Mouse (Mus musculus) lung, postnatal 4 days (tissue): ENCODE data around the gene Pygm.
A peak's percentile ranks its signal among the peaks of the same experiment; 100 is the strongest.

Experiments used
- DNase-seq, 2 experiments: peaks; one replicate each; pipeline ENCODE4 v3.0.0; 2021

Gene Pygm

DNA sequence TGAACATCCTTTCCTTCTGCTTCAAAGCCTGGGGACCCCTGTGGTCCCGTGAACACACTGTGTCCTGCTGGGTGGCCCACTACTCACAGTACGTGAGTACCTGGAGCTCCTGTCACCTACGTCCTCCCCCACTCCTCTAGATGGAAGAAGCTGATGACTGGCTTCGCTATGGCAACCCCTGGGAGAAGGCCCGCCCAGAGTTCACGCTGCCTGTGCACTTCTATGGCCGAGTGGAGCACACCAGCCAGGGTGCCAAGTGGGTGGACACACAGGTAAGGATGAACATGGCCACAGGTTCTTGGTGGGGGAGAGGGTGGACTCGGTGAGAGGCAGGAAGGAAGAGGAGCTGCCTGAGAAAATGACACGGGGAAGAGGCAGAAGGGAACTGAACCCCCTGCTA is 2.0 kb downstream of the Pygm start:
- DNase-seq, result peak in 1 of 2 experiments; percentile 25

DNA sequence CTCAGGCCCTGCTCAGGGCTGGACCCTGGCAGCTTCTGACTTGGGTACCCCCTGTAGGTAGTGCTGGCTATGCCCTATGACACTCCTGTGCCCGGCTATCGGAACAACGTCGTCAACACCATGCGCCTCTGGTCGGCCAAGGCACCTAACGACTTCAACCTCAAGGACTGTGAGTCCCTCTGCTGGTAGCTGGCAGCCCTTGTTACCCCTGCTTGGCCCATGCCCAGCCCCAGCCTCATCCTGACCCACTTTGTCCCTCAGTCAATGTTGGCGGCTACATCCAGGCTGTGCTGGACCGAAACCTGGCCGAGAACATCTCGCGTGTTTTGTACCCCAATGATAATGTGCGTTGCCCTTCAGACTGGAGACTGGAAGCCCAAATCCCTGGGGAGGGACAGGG is 3.8 kb downstream of the Pygm start:
- DNase-seq, result peak in 1 of 2 experiments; percentile 35

DNA sequence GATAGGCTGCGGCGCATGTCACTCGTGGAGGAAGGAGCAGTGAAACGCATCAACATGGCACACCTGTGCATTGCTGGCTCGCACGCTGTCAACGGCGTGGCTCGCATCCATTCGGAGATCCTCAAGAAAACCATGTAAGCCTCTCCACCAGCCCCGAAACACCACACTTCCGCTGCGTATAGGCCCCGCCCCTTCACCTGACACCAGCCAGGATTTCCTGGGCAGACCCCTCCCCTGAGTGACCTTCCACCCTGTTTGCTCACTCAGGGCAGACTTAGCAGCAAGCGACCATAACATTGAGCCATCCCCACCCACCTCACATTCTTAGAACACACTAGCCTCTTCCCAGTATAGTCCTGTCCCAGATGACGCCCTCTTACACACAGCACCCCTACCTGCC is 5.6 kb downstream of the Pygm start:
- peak; percentile 46 to 57 for DNase-seq

DNA sequence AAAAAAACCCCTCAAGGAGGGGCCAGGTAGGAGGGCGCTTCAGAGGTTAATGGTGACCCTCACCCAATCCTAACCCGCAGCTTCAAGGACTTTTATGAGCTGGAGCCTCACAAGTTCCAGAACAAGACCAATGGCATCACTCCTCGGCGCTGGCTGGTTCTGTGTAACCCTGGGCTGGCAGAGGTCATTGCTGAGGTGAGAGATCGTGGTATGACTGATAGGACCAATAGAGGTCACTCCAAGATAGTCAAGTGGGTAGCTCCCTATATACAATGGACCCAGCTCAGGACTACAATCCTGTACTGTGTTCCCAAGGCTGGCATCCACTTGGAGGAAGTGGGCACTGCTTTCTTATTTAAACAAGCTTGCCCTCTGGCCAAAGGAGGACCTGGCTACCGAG is 6.1 kb downstream of the Pygm start:
- DNase-seq, result no peak

DNA sequence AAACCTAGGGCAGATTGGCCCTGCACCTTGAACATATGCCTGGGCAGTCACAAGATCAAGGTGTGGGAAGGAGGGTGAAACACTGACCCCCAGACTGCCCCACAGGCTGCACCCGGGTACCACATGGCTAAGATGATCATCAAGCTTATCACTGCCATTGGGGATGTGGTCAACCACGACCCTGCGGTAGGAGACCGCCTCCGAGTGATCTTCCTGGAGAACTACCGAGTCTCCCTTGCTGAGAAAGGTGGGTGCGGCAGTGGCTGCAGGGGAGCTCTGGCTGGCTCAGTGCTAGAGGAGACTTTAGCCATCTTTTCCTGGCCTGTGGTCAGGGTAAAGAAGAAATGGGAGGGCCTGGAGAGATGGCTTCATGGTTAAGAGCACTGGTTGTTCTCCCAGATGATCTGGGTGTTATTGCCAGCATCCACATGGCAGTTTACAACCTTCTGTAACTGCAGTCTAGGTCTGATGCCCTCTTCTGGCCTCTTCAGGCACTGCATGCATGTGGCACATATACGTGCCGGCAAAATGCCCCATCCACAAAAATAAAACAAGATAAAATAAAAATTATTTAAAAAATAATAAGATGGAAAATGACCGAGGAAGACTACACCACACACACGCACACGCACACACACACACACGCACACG is 8.7 kb downstream of the Pygm start:
- no peak for DNase-seq

DNA sequence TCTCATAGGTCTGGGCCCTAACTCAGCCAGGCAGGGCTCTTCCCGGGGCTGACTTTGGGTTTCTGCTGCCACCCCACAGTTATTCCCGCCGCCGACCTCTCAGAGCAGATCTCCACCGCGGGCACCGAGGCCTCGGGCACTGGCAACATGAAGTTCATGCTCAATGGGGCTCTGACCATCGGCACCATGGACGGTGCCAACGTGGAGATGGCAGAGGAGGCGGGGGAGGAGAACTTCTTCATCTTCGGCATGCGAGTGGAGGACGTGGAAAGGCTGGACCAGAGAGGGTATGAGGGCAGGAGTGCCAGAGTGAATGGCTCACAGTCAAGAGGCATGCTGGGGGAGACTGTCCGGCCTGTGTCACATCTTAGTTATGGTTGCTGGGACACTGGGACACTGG is 9.4 kb downstream of the Pygm start:
- no peak for DNase-seq

DNA sequence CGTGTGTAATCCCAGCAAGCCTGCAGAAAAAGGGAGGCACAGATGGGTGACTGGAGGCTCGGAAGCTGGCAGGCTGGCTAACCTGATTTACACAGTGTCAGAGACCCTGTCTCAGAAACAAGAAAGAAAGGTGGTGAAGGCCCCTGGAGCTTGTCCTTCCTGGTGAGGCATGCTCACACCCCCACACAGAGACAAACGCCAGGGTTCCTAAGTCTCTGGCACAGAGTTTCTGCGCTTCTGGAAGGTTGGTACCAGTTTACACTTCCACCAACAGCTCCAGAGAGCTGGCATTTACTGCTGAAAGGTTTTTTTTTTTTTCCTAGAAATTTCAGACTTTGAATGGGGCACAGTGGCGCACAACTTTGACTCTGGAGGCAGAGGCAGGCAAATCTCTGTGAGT is 12.0 kb downstream of the Pygm start:
- no peak for DNase-seq

DNA sequence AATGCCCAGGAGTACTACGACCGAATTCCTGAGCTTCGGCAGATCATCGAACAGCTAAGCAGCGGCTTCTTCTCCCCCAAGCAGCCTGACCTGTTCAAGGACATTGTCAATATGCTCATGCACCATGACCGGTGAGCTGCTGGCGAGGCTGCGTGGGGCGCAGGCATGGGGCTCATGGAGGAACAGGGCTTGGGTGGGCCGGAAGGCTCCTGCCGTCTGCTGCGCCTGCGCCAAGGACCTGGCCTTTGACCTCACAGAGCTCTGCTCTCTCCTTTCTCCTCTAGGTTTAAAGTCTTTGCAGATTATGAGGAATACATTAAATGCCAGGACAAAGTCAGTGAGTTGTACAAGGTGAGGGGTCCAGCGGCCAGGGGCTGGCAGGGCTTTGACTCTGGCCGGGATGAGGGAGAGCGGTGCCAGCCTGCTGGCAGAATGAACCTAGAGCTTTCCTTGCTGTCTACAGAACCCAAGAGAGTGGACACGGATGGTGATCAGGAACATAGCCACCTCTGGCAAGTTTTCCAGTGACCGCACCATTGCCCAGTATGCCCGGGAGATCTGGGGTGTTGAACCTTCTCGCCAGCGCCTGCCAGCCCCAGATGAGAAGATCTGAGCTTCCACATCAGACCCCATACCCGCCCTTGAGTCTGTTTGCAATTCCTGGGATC is 13.5 kb downstream of the Pygm start:
- no peak for DNase-seq

DNA sequence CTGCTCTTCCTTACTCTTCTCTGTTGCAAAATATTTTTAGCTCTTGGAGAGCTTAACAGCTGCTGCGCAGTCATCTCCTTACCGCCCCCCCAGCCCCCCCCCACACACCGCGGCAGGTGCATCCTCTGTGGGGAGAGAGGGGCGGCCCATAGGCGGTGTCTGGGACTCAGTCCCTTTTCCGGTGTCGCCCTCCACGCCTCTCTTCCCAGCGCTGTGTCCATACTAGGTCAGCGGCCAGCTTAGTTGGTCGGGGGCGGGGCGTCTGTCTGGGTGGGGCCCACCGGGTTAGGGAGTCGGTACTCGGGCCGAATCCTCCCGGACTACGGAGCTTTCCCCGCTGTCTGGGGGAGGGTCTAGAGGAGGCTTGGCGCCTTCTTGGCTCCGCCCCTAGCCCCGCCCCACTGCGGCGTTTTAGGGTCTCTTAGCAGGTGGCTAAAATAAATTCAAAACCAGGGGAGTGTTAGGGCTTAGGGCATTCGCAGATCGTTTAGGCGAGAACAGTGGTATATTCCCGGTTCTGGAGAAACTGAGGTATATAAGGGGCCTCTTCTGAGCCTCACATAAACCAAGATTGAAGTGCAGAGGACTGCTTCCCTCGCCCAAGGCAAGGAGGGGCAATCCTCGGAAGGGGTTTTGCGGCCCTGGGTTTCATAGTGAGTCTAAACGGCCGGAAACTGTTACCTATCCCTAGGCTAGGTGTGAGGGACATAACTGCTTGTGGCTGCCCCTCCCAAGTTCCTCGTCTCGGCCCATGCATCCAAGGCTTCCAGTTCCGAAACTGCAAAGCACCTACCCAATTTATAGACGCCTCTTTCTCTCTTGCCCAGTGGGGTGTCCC is 14.5 kb downstream of the Pygm start:
- DNase-seq, result peak; percentile 80 to 85

DNA sequence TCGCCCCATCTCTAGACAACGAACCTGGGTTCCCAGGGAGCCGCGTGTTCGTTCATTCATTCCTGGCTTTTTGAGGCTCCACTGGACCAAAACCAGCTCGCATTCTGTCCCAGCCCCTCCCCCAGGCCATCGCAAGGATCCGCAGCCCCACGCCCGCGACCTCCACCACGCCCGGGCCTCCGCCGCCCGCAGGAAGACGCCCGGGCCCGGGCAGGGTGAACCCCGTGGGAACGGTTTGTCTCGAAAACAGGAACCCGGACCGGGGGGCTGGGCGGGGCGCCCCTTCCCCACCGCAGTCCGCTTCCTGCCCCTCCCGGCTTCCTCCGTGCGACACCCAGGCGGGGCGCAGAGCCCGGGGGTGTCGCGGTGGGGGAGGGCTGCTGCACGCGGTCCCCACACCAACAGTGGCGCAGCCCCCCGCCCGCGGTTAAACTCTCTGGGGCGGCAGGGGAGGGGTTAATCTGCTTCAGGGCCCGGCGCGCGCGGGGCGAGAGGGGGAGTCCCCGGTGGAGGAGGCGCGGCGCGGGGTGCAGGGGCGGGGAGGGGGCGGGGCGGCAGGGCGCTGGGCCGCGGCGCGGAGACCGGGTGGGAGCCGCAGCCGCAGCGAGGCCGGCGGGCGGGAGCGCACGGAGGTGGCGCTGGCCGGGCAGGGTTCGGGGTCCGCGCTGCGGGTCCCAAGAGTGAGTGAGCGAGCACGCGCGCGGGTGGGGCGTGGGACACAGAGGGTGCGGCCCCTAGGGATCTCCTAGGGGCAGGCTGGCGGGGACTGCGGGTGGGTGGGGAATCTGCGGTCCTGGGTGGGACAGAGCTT is 15.3 kb downstream of the Pygm start, which contains the start of gene Rasgrp2:
Gene Rasgrp2, plus strand, starts transcription at position 56 of the 811 bp plus-strand sequence.
- DNase-seq, result peak; percentile 82 to 91

DNA sequence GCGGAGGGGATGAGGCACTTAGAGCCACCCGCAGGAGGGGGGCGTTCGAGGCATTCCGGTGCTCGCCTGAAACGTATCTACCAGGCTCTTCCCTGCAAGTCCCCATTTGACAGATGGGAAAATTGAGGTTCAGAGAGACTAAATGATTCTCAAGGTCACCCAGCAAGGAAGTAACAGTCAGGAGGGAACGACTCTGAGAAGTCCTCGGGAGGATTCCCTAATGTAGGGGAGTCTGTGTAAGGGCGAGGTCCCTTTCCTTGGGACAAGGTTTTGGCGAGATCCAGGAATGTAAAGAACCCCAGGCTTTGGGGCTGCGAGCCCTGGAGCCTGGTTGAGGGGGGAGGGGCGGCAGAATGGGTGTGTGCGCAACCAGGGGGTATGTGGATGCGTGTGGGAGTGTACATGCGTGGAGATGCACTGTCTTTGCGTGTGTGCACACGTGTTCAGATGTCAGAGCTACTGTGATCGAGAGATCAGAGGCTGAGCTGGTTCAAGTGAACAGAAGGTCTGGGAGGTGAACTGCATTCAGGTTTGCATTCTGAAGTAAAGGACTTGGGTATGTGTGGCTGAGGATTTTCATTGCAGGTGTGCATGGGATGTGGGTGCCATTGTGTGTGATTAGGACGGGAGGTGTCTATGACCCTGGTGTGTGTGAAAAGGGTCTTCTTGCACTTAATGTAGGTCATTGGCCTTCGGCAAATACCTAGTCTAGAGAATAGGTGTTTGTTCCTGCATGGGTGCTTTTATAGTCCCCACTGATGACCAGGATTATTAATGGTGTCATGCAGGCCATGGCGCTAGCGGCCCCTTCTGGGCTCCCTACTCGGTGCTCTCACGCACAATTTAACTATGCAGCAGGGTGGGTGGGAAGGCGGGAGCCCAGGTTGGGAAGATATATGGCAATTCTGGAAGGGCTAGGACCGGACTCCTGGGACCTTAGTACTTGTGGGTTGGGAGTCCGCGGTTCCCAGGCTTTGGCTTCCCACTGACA is 16.2 kb downstream of the Pygm start:
- peak in 1 of 2 experiments; percentile 48 for DNase-seq

DNA sequence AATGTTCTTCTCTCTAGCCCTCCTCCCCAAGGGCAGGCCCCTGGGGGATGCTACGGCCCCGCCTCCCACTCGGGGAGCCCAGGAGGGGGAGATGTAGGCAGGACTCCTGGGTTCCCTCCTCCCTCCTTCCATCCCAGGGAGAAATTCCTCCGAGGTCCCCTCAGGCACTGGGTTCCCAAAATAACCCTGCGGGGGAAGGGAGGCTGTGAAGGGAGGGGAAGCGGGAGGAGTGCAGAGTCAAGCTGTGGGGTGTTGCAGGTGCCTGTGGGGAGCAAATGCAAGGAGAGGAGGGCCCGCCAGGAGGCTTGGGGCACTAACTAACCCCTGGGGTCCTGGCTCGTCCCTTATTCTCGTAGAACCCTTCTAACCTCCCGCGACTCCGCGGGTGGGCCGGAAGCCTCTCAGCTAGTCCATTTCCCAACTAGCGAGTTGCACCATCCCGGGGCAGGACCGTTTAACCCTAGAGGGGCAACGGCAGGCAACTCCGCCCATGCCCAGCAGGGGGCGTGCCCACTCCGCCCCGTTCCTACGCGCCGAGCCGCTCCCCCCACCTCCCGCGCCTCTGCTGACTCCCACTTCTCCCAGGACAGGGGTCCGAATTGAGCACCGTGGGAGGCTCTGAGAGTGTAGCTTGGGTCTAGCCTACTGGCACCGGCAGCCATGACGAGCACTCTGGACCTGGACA is 17.1 kb downstream of the Pygm start:
- peak; percentile 92 to 93 for DNase-seq

DNA sequence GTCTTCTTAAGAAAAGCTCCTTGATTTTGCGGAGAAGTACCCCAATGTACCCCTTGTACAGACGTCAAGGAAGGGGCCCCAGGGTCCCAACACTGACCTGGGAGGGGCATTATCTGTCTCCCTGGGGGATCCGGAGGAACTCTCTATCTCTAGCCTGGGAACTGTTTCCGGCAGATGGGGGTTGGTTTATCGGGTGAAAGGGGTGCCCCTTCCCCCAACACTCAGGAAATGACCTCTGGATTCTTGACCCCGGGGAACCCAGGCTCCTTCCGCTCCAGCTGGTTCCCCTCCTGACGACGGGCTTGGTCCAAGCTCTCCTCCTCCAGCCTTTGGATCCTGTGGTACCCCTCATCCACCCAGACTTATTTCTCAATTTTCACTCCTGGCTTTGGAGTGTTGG is 17.8 kb downstream of the Pygm start:
- DNase-seq, result peak; percentile 51 to 73

DNA sequence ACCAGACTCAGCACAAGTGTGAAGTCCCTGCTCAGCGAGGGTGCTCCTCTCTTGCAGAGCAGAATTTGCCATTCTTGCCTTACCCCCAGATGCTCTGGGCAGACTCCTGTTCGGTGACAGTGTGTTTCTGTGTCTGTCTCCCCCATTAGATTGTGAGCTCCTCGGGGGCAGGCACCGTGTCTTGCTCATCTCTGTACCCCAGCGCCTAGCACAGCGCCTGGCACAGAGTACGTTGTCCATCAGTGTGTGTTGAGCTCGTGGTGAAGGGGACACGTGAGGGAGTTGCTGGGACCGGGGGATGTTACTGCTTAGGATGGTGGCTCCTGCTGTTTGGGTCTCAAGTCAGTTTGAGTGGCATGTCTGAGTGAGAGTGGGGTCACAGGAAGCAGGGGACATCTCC is 19.7 kb downstream of the Pygm start:
- DNase-seq, result no peak

DNA sequence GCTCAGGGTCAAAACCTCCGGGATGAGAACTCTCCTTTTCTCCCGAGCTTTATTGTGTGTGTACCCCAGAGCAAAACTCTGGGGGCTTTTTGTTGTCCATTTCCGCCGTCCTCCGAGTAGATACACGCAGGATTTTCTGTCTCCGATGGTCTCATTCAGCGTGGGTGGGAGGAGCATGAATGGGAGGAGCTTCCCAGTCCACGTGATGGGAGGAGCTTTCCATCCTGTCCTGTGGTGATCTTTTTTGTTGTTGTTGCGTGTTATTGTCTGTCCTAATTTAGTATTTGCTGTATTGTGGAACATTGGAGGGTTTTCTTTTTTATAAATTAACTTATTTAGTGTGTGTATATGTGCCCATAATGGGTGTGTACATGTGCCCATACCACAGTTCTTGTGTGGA is 21.2 kb downstream of the Pygm start:
- no peak for DNase-seq

DNA sequence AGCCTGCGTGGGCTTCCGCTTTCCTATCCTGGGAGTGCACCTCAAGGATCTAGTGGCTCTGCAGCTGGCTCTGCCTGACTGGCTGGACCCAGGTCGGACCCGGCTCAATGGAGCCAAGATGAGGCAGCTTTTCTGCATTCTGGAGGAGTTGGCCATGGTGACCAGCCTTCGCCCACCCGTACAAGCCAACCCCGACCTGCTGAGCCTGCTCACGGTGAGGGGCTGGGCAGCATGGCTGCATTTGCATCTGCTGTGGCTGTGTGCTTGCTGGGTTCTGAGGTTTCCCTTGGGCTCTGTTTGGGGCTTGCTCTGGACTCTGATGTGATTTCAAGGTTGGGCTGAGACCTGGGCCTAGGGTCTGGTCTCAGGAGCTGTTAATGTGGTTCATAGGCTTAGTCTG is 22.9 kb downstream of the Pygm start:
- DNase-seq, result peak in 1 of 2 experiments; percentile 18

DNA sequence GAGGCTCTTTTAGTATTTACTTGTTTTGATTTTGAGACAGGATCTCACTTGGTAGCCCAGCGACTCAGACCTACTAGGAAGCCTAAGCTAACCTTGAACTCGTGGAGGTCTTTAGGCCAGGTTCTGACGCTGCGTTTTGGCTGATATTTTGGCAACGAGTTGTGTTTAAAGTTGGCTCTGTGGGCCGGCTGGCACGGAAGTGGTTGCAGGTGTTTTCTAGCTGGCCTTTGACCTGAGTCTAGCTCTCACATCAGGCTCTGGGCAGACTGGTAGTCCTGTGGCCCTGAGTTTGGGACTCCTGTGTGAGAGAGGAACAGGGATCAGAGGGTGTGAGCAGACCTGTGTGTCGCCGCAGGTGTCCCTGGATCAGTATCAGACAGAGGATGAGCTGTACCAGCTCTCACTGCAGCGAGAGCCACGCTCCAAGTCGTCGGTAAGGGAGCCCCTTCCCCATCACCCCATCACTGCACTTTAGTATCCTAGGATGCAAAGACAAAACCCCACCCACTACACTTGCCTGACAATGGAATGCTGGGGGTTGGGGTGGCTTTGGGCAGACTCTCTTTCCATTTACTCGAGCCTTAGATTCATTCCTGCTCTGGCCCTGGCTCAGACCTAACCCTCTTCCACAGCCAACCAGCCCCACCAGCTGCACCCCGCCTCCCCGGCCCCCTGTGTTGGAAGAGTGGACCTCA is 23.8 kb downstream of the Pygm start:
- DNase-seq, result peak in 1 of 2 experiments; percentile 23

DNA sequence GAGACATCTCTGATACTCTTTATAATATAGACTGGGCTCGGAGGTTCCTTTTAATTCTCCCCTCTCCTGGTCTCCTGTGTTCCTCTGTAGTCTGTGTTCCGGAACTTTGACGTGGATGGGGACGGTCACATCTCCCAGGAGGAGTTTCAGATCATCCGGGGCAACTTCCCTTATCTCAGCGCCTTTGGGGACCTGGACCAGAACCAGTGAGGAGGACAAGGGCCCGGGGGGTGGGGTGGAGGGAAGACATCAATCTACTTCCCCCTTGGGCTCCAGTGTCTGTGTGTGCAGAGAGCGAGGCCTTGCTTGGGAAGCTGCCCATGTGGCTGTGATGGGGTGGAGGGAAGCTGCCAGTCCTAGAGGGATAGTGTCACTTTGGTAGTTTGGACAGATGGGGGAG is 24.6 kb downstream of the Pygm start:
- DNase-seq, result peak in 1 of 2 experiments; percentile 18

DNA sequence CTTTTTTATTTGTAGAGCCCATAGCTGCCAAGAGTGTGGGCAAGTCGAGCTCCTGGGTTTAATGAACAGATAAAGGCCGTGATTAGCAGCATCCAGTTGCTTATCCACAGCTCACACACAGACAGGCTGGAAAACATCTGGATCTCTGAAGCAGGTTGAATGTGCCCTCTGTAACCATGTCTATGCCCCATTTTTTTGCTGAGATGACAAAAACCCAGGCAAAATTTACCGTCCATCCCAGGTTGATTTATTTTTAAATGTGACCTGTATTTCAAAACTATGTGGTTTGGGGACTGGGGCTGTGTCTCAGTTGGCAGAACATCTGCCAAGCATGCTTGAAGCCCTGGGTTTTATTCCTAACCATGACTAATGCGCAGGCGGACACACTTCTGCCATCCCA is 25.0 kb downstream of the Pygm start:
- no peak for DNase-seq

DNA sequence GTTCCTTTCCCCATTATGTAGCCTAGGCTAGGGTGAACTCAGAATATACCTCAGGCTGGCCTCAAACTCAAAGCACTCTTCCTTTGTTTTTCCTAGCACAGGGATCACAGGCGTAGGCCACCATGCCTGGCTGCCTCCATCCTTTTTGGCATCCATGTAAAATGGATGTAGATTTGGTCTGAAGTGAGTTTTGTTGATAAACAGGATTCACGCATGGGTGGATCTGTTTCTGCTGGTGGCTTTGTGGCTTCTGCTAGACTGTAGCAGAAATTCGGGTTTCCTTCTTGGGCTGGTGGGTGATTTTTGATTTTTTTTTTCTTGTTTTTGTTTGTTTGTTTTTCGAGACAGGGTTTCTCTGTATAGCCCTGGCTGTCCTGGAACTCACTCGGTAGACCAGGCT is 25.7 kb downstream of the Pygm start:
- no peak for DNase-seq
